Mouse (Mus musculus) erythroblast, embryonic 14.5 days (primary cell): ENCODE results near the gene Ddx20.

Experiments used
- GATA1 ChIP-seq: IDR thresholded peaks from 2 replicates; pipeline ENCODE4 v1.6.1; 2012; ENCODE audit warnings: low read length, inconsistent platforms, mixed read lengths
- TAL1 ChIP-seq: IDR thresholded peaks from 3 replicates; pipeline ENCODE4 v1.6.1; 2012; ENCODE audit warnings: low read length, inconsistent platforms, mixed read lengths

- no peak for TF ChIP-seq TAL1
- no peak for TF ChIP-seq GATA1
These were observed 19.2 kb downstream of the Ddx20 start for GRCm38 (mm10) chr3:105668161-105668560.
